Mouse (Mus musculus): ENCODE data around the gene Trim24.
"Not testable (repeated sequence)": the region's sequence is repeated elsewhere in the genome, so short reads cannot be mapped to it uniquely, and the experiment has no call there.

Trim24 gene

DNA sequence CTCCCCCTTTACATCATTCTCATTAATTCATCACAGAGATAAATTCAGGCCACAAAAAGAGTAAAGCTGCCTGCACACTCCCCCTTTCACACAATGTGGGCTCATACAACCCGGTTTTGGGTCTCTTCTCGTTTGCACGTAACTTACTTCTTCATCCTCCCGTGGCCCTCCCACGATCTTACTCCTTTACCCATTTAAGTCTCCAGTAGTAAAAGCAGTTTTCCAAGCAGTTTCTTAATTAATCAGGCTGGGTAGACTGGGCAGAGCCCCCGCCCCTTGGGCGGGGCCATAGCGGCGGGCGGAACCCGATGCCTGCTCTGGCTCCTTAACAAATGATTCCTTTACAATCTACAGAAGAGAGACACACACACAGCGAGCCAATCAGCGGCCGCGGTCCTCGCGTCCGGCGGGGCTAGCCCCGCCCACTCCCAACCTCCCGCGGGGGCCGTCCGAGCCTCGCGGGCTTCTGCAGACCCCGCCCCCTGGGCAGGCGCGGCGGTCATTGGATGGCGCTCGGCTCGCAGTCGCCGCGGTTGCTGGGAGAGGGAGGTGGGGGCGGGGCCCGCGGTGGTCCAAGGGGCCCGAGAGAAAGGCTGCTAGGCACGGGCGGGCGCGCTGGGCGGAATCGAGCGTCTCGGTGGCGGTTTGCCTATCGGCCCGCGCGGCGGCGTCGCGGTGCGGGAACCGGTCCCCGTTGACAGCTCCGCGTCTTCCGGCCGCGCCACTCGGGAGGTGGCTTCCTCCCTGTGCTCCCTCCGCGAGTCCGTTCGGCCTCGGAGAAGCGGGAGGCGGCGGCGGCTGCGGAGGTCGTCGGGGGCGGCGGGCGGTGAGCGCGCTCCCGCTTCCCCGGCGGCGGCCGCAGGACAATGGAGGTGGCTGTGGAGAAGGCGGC lies at the start of gene Trim24:
Gene Trim24 (plus strand): TSS at position 567 of the 892 bp plus-strand sequence.
- peak; percentile 97 for DNase-seq

DNA sequence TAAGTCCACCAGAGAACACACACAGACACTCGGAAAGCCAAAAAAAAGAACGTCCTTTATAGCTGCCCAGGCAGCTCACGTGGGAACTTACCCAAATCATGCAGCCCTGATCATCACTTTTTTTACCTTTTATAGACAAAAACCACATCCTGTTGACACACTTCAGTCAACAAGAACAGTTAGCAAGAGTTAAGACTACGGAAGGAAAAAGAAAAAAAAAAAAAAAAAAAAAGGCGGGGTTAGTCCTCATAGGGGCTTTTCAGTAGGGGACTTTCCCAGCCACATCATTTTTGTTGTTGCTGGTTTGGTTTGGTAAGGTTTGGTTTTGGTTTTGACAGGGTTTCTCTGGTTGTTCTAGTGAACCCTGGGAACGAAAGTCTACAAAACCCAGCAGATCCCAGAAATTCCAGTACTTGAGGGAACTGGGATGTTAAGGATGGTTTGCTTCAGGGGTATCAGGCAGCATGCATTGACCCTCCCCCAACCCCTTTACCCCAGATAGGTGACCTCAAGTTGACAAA lies 49.0 kb upstream of the Trim24 start:
- DNase-seq, result no peak

DNA sequence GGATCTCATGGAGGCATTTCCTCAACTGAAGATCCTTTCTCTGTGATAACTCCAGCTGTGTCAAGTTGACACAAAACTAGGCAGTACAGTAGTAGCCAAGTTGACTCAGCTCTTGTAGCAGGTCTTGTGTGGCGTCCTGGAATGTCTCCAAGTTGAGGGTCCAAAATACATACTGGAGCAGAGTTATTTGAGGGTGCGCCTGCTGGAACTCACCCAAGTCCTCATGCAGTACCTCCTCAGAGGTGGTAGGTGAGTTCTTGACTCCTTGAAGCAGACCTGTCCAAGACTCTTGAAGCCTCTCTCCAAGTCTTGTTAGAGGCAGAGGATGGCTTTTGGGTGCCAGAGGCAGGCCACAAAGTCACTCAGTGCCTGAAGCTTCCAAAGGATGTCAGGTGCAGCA lies 48.2 kb upstream of the Trim24 start:
- no peak for DNase-seq

DNA sequence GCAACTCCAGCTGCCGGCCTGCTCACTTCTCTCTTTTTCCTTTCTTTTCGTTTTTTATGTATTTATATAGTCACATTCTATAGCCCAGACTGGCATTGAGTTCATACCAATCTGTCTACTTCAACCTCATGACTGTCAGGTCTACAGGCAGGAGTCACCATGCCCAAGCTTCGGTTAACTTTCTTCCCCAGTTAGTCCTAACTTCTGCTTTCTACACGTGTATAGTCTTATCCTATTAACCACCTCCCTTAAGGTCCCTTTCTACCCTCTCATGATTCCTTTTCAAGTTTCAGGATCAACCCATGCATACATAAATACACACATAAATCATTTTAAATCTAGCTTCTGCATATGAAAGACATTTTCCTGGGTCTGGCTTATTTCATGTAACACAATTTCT lies 46.9 kb upstream of the Trim24 start:
- no peak for DNase-seq

DNA sequence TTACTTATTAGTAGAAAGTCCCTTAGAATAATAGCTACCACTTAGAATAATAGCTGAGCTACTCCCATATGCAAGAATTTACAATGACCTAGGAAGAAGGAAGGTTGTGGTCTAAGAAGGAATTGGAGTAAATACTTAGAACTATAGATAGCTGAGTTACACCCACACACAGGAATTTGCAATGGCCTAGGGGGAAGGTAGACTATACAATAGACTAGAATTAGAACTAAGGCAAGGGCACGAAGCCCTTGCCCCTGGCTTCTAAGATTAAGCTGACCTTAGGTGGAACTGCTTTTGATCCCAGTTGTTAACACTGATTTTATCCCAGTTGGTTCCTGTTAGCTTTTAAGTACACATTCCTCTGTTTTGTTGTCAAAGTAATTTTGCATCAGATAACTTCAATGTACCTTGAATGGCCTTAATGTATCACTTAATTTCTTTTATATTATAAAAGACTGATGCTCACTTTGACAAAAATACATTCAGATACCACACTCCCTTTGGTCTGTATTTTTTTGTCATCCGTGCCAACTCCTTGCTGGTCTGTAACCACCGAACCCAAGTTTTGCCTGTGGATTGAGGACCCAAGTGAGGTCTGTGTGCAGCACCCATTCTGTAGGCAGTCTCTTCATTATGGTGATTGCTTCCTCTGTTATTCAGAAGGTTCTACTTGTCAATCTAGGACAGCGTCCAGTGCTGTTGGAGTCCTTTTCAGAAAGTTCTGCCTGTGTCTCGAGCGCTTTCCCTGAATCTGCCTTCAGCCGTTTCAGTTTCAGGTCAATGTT lies 45.1 kb upstream of the Trim24 start:
- not testable (repeated sequence) for DNase-seq

DNA sequence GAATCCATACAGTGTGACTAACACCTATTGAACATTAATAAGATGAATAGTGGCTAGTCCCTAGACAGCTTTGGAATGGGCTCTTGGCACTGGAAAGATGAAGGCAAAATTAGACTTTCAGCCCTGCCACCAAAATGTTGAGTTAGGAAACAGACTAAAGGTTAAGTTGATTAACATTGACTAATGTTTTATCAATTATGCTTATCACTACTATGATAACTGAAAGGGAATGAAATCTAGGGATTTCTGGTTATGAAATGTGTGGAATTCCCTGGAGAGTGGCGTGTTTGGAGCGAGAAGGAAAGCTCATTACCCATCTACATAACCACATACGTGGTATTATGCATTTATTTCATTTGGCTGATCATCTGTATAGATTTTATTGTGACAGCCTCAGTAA lies 41.7 kb upstream of the Trim24 start:
- no peak for DNase-seq

DNA sequence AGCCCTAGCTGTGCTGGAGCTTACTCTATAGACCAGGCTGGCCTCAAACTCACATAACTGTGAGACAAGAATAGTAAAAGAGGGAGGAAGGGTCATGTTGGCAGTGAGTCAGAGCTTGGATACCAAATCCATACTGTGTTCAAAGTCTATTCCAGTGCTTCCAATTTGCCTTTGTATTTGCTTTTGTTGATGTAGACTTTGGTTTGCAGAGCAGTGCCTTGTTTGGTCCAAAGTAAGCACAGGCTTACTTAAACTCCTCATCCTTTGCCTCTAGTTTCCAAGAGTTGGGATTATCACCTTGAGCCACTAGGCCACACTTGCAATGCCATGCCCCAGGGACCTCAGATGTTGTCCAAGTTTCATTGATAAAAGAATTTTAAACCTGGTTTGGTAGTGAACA lies 41.0 kb upstream of the Trim24 start:
- DNase-seq, result no peak

DNA sequence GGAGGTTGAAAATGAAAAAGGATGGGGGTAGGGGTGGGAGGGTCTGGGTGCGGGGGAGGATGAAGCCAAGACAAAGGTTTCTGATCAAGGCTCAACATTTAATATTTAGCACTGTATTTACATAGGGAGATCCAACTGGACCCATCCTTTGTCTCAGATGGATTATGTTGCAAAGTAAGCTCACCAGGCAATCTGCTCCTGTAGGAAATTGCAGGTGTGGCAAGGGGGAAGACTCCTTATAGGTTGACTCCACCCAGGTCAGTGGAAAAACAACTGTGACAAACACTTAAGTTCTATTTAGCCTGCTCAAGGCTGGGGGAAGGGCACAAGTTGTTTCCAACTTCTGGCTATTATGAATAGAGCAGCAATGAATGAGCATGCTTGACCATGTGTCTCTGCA lies 36.9 kb upstream of the Trim24 start:
- DNase-seq, result no peak

DNA sequence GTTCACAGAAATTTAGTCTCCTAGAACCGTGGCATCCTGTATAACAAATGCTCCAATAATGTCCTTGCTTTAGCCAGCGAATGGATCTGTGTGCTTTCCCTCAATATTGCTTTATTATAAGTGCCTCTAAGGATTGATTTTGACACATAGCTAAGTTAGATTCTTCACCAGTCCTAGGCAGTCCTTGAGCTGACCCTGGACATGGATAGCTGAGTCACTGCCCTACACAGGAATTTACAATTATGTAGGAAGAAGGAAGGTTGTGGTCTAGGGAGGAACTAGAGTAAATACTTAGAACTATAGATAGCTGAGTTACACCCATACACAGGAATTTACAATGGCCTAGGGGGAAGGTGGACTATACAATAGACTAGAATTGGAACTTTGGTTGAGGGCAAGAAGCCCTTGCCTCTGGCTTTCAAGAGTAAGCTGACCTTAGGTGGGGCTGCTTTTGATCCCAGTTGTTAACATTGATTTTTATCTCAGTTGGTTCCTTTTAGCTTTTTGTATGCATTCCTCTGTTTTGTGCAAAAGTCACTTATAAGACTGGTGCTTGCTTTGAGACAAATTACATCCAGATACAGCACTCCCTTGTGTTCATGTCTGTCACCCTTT lies 33.6 kb upstream of the Trim24 start:
- DNase-seq, result not testable (repeated sequence)

DNA sequence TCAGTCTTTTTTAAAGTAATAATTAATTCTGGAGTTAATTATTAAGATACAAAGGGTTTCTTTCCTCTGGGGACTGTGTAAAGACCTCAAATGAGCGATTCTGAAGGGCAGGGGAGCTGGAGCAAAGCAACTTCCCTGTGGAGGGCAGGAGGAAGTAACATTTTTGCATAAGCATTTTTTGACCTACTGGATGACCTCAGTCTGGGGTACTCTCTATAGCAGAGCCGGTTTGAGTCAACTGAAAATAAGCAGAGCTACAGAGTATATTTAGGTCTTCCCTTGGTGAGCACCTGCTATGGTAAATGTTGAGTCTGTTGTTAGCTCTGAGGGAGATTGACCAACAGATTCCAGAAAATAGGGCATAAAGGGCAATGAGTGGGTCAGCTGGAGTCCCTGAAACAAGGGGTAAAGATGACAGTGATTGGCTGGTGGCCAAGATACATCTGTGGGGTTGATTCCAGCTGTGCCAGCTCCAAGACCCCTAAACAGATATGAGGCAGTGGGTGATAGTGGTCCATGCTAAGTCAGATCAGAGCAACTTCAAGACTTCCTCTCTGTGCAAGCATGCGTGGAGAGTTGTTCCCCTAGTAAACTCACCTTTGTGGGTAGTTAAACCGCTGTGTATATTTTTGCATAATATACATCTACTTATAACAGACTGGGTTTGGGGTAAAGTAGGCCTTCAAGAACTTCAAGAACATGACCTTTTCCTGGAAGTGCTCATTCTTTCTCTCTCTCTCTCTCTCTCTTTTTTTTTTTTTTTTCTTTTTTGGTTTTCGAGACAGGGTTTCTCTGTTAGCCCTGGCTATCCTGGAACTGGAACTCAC lies 27.6 kb upstream of the Trim24 start:
- no peak for DNase-seq

DNA sequence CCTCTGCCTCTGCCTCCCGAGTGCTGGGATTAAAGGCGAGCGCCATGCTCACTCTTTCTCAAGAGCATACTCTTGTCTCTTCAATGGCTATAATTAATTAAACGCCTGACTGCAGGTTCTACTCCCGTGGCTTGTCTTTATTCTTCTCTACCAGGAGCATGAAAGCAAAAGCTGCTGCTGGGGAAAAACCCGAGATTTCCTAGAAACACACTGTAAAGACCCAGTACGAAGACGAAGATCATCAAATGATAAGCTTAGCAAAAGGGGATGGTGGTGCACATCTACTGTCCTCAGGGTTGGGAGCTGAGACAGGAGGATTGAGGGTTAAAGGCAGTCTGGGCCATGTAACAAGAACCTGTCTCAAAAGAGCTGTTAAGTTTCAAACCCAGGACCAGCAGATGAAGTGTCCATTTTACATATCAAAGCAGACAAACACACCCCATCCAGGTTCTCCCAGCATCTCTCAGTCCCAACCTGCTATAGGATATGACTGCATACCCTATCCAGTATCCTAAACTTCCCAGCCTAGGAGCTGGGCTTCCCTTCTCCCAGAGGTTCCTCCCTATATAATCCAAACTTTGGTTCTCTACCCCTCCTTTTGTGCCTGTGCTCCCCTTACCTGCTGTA lies 26.9 kb upstream of the Trim24 start:
- no peak for DNase-seq

DNA sequence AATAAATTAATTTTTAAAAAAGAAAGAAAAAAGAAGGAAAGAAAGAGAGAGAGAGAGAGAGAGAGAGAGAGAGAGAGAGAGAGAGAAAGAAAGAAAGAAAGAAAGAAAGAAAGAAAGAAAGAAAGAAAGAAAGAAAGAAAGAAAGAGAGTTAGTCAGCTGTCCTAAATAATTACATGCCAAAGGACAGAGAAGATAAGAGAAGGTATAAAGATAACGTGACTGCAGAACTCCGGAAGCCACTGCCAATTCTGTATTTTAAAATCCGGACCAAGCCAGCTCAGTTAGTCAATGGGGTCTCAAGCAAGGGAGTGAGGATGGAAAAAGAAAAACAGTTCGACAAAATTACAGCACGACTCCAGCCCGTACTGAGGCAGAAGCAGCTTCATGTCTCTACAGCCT lies 25.7 kb upstream of the Trim24 start:
- not testable (repeated sequence) for DNase-seq

DNA sequence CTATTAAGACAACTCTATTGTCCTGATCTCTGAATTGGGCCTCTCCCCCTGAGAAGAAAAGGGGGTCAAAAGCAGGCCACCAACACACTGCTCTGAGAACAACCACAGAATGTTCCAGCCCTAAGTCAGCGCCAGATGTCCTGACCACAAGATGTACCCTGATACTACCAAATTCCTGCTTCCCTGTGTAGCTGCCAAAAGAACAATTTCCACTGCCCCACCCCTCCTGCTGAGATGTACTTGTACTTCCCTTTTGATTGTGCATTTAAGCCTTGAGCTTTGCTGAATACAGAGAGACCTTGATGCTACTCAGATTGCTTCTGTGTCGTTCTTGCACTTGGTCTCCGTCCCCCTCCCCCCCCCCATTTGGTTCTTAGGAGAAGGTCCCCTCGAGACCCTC lies 23.1 kb upstream of the Trim24 start:
- not testable (repeated sequence) for DNase-seq

DNA sequence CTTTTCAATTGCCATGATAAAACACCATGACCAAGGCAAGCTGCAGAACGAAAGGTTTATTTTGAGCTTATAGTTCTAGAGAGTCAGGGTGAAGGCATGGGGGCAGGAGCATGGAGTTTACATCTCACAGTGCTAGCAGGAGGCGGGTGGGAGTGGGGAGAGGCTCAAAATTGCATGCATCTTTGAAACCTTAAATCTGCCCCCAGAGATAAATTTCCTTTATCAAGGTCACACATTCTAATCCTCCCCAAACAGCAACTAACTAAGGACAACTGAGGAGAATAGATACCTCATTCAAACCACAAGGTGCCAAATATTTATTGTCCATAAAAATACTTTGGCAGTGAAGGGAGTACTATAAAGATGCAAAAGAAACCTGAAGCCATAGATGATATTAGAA lies 19.3 kb upstream of the Trim24 start:
- DNase-seq, result no peak

DNA sequence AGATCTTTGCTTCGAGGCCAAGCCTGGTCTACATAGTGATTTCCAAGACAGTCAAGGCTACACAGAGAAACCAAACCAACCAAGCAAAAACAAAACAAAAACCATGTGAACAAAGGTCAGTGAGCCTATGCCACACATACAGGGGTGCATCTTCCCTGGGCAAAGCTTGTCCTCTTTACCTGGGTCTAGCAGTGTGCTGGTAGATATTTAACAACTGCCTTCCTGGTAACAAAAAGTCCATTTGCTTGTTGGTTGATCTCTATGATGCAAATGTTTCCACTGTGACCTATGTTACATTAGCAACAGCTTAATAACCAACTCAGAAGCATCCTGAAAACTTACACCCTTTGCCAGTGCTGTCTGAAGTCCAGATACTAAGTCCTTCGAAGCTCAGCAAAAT lies 17.3 kb upstream of the Trim24 start:
- DNase-seq, result no peak

DNA sequence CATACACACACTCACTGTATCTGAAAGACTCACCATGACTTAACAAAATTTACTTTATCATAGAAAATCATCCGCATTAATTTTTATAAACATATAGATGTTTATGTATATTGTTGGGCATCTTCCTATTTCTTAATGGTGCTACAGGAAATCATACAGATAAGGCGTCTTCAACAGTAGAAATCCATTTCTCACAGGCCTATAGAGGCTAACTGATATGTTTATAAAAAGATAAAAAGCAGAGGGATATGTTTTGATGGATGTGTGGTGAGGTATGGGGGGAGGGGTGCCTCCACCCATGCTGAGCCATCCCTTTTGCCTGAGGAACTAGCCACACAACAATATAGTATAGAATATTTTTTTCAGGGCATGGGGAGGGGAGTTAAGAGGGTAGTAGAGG lies 15.2 kb upstream of the Trim24 start:
- no peak for DNase-seq

DNA sequence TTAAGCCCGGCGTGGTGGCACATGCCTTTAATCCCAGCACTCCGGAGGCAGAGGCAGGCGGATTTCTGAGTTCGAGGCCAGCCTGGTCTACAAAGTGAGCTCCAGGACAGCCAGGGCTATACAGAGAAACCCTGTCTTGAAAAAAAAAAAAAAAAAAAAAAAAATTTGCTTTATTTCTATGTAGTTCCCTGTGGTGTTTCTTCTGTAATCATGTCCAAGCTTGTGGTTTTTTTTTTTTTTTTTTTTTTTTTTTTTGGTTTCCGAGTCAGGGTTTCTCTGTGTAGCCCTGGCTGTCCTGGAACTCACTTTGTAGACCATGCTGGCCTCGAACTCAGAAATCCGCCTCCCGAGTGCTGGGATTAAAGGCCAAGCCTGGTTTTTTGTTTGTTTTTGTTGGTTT lies 14.3 kb upstream of the Trim24 start:
- DNase-seq, result not testable (repeated sequence)

DNA sequence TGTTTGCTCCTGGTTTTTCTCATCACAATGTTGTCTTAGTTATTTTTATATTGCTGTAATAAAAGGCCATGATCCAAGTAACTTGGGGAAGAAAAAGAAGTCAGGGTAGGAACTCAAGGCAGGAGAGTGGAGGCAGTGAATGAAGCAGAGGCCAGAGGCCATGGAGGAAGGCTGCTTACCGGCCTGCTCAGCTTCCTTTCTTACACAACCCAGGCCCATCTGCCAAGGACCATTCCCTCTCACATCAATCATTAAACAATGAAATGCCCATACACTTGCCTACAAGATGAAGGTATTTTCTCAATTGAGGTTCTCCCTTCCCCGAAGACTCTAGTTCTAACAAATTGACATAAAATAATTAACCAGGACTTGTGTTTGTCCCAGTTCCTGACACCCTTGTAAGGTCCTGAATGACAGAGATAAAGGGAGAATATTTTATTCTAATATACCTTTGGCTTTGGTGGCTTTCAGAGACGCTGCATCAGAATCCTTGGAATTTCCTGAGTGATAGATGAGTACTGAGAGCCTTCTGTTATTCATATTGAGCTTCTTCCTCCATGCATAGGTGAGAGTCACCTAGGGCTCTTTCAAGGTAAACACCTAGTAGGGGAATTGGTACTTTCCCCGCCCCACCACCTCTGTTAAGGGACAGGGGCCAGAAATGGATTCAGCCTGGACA lies 13.3 kb upstream of the Trim24 start:
- DNase-seq, result no peak

DNA sequence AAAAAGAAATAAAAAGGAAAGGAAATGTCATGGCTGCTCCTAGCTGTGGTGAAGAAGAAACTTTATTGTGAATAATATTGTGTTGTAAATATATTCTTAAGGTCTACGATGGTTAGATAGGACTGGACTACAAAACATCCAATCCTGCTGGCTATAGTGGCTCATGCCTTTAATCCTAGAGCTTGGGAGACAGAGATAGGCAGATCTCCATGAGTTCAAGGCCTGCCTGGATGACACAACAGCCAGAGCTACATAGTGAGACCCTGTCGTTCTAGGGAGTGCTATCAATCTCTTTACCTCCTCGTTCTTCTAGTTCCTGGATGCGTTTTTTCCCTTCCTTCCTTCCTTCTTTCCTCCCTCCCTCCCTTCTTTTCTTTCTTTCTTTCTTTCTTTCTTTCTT lies 12.5 kb upstream of the Trim24 start:
- DNase-seq, result no peak

DNA sequence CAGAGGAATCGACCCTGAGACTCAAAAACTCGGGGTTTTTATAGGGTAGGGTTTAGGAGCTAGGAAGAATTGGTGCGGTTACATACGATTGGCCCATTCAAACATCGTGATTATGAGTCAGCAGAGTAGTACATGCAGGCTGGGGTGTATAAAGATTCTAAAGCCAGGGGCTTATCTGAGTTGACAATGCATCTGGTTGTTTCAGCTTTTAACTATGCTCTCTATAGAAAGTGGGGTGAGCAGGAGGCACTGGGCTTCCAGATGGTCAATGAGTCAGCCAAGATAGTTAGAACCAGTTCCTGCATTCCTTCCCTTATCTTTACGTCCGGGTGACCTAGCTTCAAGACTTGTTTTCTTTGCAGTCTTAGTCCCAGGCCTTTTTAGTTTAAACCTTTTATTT lies 7.7 kb upstream of the Trim24 start:
- DNase-seq, result no peak

DNA sequence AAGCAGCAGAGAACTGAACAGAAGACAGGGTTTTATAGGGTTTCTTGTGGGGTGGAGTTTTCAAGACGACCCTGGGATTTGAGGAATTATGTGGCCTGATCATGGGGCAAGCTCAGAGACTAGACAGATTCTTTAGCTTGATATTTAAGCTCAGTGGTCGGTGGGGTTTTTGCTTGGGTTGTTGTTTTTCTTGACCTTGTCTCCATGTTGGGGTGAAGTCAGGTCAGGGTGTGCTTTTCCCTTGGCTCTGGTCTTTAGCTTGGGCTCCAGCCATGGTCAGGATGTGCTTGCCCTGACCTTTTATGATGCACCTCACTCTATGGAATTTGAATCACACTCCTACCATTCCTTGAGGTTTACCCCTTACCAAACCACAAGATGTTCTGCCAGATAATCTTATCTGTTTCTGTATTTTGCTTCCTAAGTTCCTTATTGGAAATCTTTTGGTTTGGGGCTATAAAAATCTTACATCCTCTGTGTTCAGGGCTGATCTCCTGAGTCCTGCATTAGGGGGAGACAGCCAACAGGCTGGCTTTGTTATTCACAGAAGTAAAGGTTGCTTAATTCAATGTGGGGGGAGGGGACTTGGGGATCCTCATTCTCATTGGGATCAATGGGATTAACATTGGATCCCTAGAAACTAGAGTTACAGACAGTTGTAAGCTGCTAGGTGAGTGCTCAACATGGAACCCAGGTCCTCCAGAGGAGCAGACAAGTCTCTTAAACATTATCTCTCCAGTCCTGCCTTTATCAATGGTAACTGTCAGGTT lies 6.5 kb upstream of the Trim24 start:
- no peak for DNase-seq
